Mouse (Mus musculus) thymus, adult 2 months (tissue): Measurements from ENCODE around the gene Gng12.

Source experiments
- CTCF ChIP-seq: fragments of 200-500 bp; IDR thresholded peaks from 2 replicates; pipeline ENCODE4 v1.5.1; 2012; ENCODE audit warnings: mild to moderate bottlenecking, control low read depth, low read length, moderate library complexity, borderline replicate concordance; ENCODE audit not compliant: control insufficient read depth, poor library complexity, insufficient read depth; ENCODE audit errors: extremely low read depth
- POLR2A ChIP-seq: fragments of 200-500 bp; IDR thresholded peaks from 2 replicates; pipeline ENCODE4 v1.6.1; 2012; ENCODE audit warnings: mild to moderate bottlenecking, low read length, control low read depth, moderate library complexity; ENCODE audit not compliant: control insufficient read depth, poor library complexity, insufficient read depth; ENCODE audit errors: extremely low read depth

DNA sequence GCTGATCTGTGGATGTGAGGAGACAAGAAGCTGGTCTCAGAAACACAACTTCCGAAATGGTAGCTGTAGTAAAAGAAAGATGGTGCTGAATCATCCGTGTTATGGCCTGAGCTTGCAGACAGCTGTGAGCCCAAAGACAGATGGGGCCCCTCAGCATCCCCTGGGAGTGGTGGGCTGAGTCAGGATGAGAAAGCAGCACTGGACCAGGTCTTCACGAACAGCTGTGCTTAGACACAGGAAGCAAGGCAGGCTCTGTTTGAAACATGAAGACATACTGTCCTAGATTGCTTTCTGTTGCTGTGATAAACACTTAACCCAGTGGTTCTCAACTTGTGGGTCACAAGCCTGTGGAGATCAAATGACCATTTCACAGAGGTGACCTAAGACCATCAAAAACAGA is 91.4 kb downstream of the Gng12 start:
- TF ChIP-seq POLR2A (no peak), CTCF (no peak)
